Mouse (Mus musculus) erythroblast, embryonic 14.5 days (primary cell): ENCODE data around the gene Fcrla.

ENCODE experiments used
- GATA1 ChIP-seq: IDR thresholded peaks from 2 replicates; pipeline ENCODE4 v1.6.1; 2012; ENCODE audit warnings: low read length, inconsistent platforms, mixed read lengths
- TAL1 ChIP-seq: IDR thresholded peaks from 3 replicates; pipeline ENCODE4 v1.6.1; 2012; ENCODE audit warnings: low read length, inconsistent platforms, mixed read lengths

- no peak for TF ChIP-seq TAL1
- no peak for TF ChIP-seq GATA1
Observed at GRCm38 (mm10) chr1:170926941-170927340, 442 bp downstream of the Fcrla start.
